ENCODE assay signal across 9 mouse cellular contexts in the genomic region with DNA sequence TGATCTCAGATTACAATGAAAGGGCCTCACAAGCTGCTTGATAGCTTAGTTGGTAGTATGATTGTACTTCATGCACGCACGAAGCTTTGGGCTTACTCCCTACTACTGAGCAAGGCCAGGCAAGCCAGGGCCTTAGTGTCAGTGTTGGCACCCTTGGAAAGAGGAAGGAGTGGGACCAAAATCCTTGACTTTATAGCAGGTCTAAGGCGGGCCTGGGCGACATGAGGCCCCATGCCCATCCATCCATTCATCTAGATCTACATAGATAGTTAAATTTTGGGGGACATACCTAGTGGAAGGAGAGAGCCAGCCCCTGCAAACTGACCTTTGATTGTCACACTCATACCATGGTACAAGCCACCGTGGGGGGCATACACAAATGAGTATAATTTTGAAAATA. TPM values are rescaled to one million over a fixed set of nuclear protein-coding genes. Genes with fewer than 3 reads are reported as not detected.
DNase-seq lines count a peak whose midpoint lies in the region; ATAC-seq and TF ChIP-seq lines count a peak whose summit lies in the region.
"Had no signal": no experiment of that assay in that cellular context is flagged by ENCODE, and none has a peak within 500 bp of the region (broad histone marks: within the 10 kb centered on the region; RNA-seq: fewer than 3 reads in every experiment).

No protein-coding gene starts in this region.

- no peak overlapping the region for H3K4me3 ChIP-seq in forebrain, embryonic 12.5 days (replicated peaks)
- H3K4me3 ChIP-seq in forebrain, embryonic 15.5 days: no peak overlapping the region
- no peak overlapping the region for H3K4me3 ChIP-seq in kidney, postnatal 0 days (replicated peaks; ENCODE audit: low read depth, low read length)
- no peak overlapping the region for H3K4me3 ChIP-seq in limb, embryonic 10.5 days
- no peak overlapping the region for H3K4me3 ChIP-seq in cerebellum, adult 2 months (replicated peaks; ENCODE audit: insufficient read depth, low read depth, low read length)

- no peaks in the 10 kb centered on the region for H3K27me3 ChIP-seq in forebrain, embryonic 12.5 days
- no peaks in the 10 kb centered on the region for H3K27me3 ChIP-seq in forebrain, embryonic 15.5 days
- no peaks in the 10 kb centered on the region for H3K27me3 ChIP-seq in kidney, postnatal 0 days (ENCODE audit: insufficient read depth, low read length)
- H3K27me3 ChIP-seq in limb, embryonic 10.5 days (ENCODE audit: low read depth, poor library complexity, severe bottlenecking): no peaks in the 10 kb centered on the region
- H3K27me3 ChIP-seq in cerebellum, adult 2 months (ENCODE audit: control insufficient read depth, insufficient read depth, low read length): no peaks in the 10 kb centered on the region

- 0 out of 2 replicates have a peak overlapping the region, but pooled peaks have one; percentile 25 for H3K27ac ChIP-seq in forebrain, embryonic 12.5 days
- H3K27ac ChIP-seq in forebrain, embryonic 15.5 days (replicated peaks): no peak overlapping the region
- peak overlapping the region; percentile 8; the same call in 1 of the 2 replicates for H3K27ac ChIP-seq in kidney, postnatal 0 days
- H3K27ac ChIP-seq in limb, embryonic 10.5 days: peak overlapping the region; percentile 67; the same call in 1 of the 2 replicates
- no peak overlapping the region for H3K27ac ChIP-seq in cerebellum, adult 2 months (ENCODE audit: insufficient read depth, low read length)

- H3K9ac ChIP-seq in forebrain, embryonic 12.5 days: no peak overlapping the region
- H3K9ac ChIP-seq in forebrain, embryonic 15.5 days (replicated peaks): no peak overlapping the region
- H3K9ac ChIP-seq in kidney, postnatal 0 days (ENCODE audit: low read depth, low read length): no peak overlapping the region
- H3K9ac ChIP-seq: forebrain, postnatal 0 days had no signal

- no peak for TF ChIP-seq CTCF in kidney, postnatal 0 days (IDR thresholded peaks at IDR 0.05; ENCODE audit: low read depth)
- TF ChIP-seq CTCF in cerebellum, adult 2 months (IDR thresholded peaks at IDR 0.05; ENCODE audit: borderline replicate concordance, insufficient read depth, low read depth, low read length): no peak

- no peak overlapping the region for H3K4me2 ChIP-seq in forebrain, embryonic 12.5 days
- no peak overlapping the region for H3K4me2 ChIP-seq in forebrain, embryonic 15.5 days (replicated peaks)
- H3K4me2 ChIP-seq in kidney, postnatal 0 days (ENCODE audit: low read length): no peak overlapping the region

- peaks cover 5% of the 10 kb centered on the region for H3K4me1 ChIP-seq in forebrain, embryonic 12.5 days
- peaks cover 19% of the 10 kb centered on the region for H3K4me1 ChIP-seq in forebrain, embryonic 15.5 days
- no peaks in the 10 kb centered on the region for H3K4me1 ChIP-seq in kidney, postnatal 0 days (replicated peaks; ENCODE audit: insufficient read depth, low read length)
- H3K4me1 ChIP-seq in limb, embryonic 10.5 days: peaks cover 28% of the 10 kb centered on the region
- peaks cover 9% of the 10 kb centered on the region for H3K4me1 ChIP-seq in cerebellum, adult 2 months (ENCODE audit: control insufficient read depth, insufficient read depth, low read length)

- no peaks in the 10 kb centered on the region for H3K9me3 ChIP-seq in forebrain, embryonic 12.5 days
- H3K9me3 ChIP-seq in forebrain, embryonic 15.5 days: no peaks in the 10 kb centered on the region
- no peaks in the 10 kb centered on the region for H3K9me3 ChIP-seq in kidney, postnatal 0 days (replicated peaks; ENCODE audit: low read length)
- H3K9me3 ChIP-seq in limb, embryonic 10.5 days (replicated peaks): no peaks in the 10 kb centered on the region

- ATAC-seq in forebrain, embryonic 12.5 days (ENCODE audit: low FRiP score): no peak
- ATAC-seq in forebrain, embryonic 15.5 days (replicated peaks): no peak
- no peak for ATAC-seq in kidney, postnatal 0 days (replicated peaks; ENCODE audit: low FRiP score, low read depth)
- ATAC-seq in activated CD4-positive, CD25-positive, alpha-beta regulatory T cell, adult 4 months: peak; percentile 6
- ATAC-seq: forebrain, postnatal 0 days had no signal

- DNase-seq in kidney, postnatal 0 days (ENCODE audit: low spot score): no peak
- DNase-seq in kidney, postnatal 10 days: no peak
- DNase-seq in limb, embryonic 10.5 days (ENCODE audit: low spot score): no peak
- no peak for DNase-seq in cerebellum, postnatal 4 days (ENCODE audit: low spot score in 2 of 2)
- no peak for DNase-seq in cerebellum, adult 2 months
- DNase-seq: forebrain, postnatal 0 days had no signal

- WGBS in forebrain, embryonic 12.5 days: 89% methylated on average over 5 of the region's 5 CpGs
- WGBS in forebrain, embryonic 15.5 days: 94% methylated on average over 5 of the region's 5 CpGs
- 71% methylated on average over 5 of the region's 5 CpGs for WGBS in kidney, postnatal 0 days
- 89% methylated on average over 5 of the region's 5 CpGs for WGBS in limb, embryonic 10.5 days
- 95% methylated on average over 5 of the region's 5 CpGs for WGBS in cerebellum, adult 2 months

- no peak for TF ChIP-seq POLR2A in cerebellum, adult 2 months (IDR thresholded peaks at IDR 0.05; ENCODE audit: borderline replicate concordance, insufficient read depth, low read length)

- peaks cover 42% of the 10 kb centered on the region for H3K36me3 ChIP-seq in forebrain, embryonic 12.5 days (replicated peaks)
- H3K36me3 ChIP-seq in forebrain, embryonic 15.5 days: peaks cover 13% of the 10 kb centered on the region
- peaks cover 22% of the 10 kb centered on the region for H3K36me3 ChIP-seq in kidney, postnatal 0 days (ENCODE audit: insufficient read depth, low read length)
- peaks cover 89% of the 10 kb centered on the region for H3K36me3 ChIP-seq in limb, embryonic 10.5 days

RNA-seq across cellular contexts. Expression of a gene that starts 16.3 kb away (rescaled TPM):
- polyA plus RNA-seq in forebrain, embryonic 12.5 days (2016; fragmentation: Nextera tagmentation; extraction: Ambion mirVana): 5.9 and 6.5 TPM in 2 replicates
- polyA plus RNA-seq in forebrain, embryonic 15.5 days (2015; fragmentation: Nextera tagmentation; extraction: Ambion mirVana): 7.3 and 7.4 TPM in 2 replicates
- polyA plus RNA-seq in kidney, postnatal 0 days (2015; fragmentation: Nextera tagmentation; extraction: Ambion mirVana): 0.43 and 0.54 TPM in 2 replicates
- 1 to 10 TPM; 1.3 to 2.2 TPM for polyA plus RNA-seq in activated CD4-positive, CD25-positive, alpha-beta regulatory T cell, adult 4 months (2017; shearing (Covaris generic))
- 1.2 and 1.9 TPM in 2 replicates for polyA plus RNA-seq in limb, embryonic 10.5 days (2016; fragmentation: Nextera tagmentation; extraction: Ambion mirVana)
- polyA plus RNA-seq in cerebellum, adult 2 months (2012; rRNA removed): 3.8 and 4.4 TPM in 2 replicates

RNA-seq across cellular contexts. Expression of a gene that starts 53.3 kb away (rescaled TPM):
- 64.0 and 67.6 TPM in 2 replicates for polyA plus RNA-seq in forebrain, embryonic 12.5 days (2016; fragmentation: Nextera tagmentation; extraction: Ambion mirVana)
- 45.2 and 46.4 TPM in 2 replicates for polyA plus RNA-seq in forebrain, embryonic 15.5 days (2015; fragmentation: Nextera tagmentation; extraction: Ambion mirVana)
- polyA plus RNA-seq in kidney, postnatal 0 days (2015; fragmentation: Nextera tagmentation; extraction: Ambion mirVana): 94.0 and 106 TPM in 2 replicates
- 10 to 100 TPM; 24.4 to 35.0 TPM for polyA plus RNA-seq in activated CD4-positive, CD25-positive, alpha-beta regulatory T cell, adult 4 months (2017; shearing (Covaris generic))
- 100 and 121 TPM in 2 replicates for polyA plus RNA-seq in limb, embryonic 10.5 days (2016; fragmentation: Nextera tagmentation; extraction: Ambion mirVana)
- 44.4 and 52.6 TPM in 2 replicates for polyA plus RNA-seq in cerebellum, adult 2 months (2012; rRNA removed)

Comparison
In these comparisons a context has a peak if more than half of its experiments do, and no peak if none do; other contexts are left out.
1. H3K27ac ChIP-seq: peak in forebrain, embryonic 12.5 days (single experiment), kidney, postnatal 0 days (single experiment) and limb, embryonic 10.5 days (single experiment); none in forebrain, embryonic 15.5 days (single experiment) and cerebellum, adult 2 months (single experiment).